In the genomic region with DNA sequence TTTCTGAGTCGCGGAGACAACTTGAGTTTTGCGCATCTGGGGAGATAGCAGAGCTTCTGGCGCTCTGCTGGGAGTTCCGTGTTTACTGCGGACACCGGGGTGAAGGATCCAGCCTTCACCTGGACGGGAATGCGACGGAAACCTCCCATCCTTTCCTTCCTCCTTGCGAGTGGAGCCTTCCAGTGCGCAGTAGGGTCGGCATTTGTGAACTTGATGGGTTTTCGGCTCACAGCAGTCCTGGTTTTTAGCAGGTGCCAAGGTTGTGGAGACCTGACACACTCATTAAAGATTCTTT, we compare ENCODE assay signal across 8 mouse cellular contexts. TPM values are rescaled to one million over a fixed set of nuclear protein-coding genes. Genes with fewer than 3 reads are reported as not detected.
DNase-seq lines count a peak whose midpoint lies in the region; ATAC-seq and TF ChIP-seq lines count a peak whose summit lies in the region.

No protein-coding gene starts in this region.

- TF ChIP-seq CTCF in lung, postnatal 0 days (IDR thresholded peaks at IDR 0.05), result no peak

- peak overlapping the region; percentile 74 for H3K4me2 ChIP-seq in hindbrain, embryonic 13.5 days
- H3K4me2 ChIP-seq in lung, postnatal 0 days (replicated peaks; ENCODE audit: low read depth, low read length), result peak overlapping the region; percentile 88

- peak overlapping the region; percentile 86 for H3K4me3 ChIP-seq in hindbrain, embryonic 13.5 days
- H3K4me3 ChIP-seq in lung, postnatal 0 days (ENCODE audit: low read depth, low read length), result peak overlapping the region; percentile 85

- H3K9ac ChIP-seq in hindbrain, embryonic 13.5 days, result peak overlapping the region; percentile 95
- peak overlapping the region; percentile 74 for H3K9ac ChIP-seq in lung, postnatal 0 days (replicated peaks; ENCODE audit: low read depth)

- H3K9me3 ChIP-seq in hindbrain, embryonic 13.5 days, result no peaks in the 10 kb centered on the region
- no peaks in the 10 kb centered on the region for H3K9me3 ChIP-seq in lung, postnatal 0 days (ENCODE audit: low read length)

- ATAC-seq in hindbrain, embryonic 13.5 days (ENCODE audit: low FRiP score), result peak; percentile 24
- peak; percentile 7; the same call in 1 of the 2 replicates for ATAC-seq in lung, postnatal 0 days

- peak overlapping the region; percentile 96 for H3K27ac ChIP-seq in hindbrain, embryonic 13.5 days
- H3K27ac ChIP-seq in lung, postnatal 0 days (ENCODE audit: low read length), result peak overlapping the region; percentile 87

- peak; percentile 9 to 62 for DNase-seq in adrenal gland, adult (ENCODE audit: inconsistent age in 2 of 2, low spot score in 1 of 2)
- no peak for DNase-seq in adrenal gland, adult 2 months
- DNase-seq in ovary, postnatal 14 days (ENCODE audit: low spot score), result peak; percentile 13
- DNase-seq in ovary, adult 18-20 months (ENCODE audit: low spot score), result no peak
- peak; percentile 28 for DNase-seq in lung, postnatal 0 days (ENCODE audit: low spot score)
- DNase-seq in spleen, postnatal 4 days (ENCODE audit: low spot score in 2 of 2), result no peak
- DNase-seq in layer of hippocampus, postnatal 25 days (ENCODE audit: extremely low spot score in 1 of 2, low spot score in 1 of 2), result no peak

- H3K4me1 ChIP-seq in hindbrain, embryonic 13.5 days (replicated peaks), result peaks cover 27% of the 10 kb centered on the region; the same call in 1 of the 2 replicates
- peaks cover 2% of the 10 kb centered on the region; the same call in 1 of the 2 replicates for H3K4me1 ChIP-seq in lung, postnatal 0 days (ENCODE audit: insufficient read depth, low read depth, low read length)

- no peak for TF ChIP-seq EP300 in lung, postnatal 0 days (IDR thresholded peaks at IDR 0.05)

- 0 out of 2 replicates have a peak, but pooled peaks cover 4% of the 10 kb centered on the region for H3K27me3 ChIP-seq in hindbrain, embryonic 13.5 days
- H3K27me3 ChIP-seq in lung, postnatal 0 days (replicated peaks; ENCODE audit: insufficient read depth, low read length), result no peaks in the 10 kb centered on the region

- 0% methylated on average over 14 of the region's 14 CpGs for WGBS in hindbrain, embryonic 13.5 days
- WGBS in lung, postnatal 0 days, result 0% methylated on average over 14 of the region's 14 CpGs

- H3K36me3 ChIP-seq in hindbrain, embryonic 13.5 days, result no peaks in the 10 kb centered on the region
- H3K36me3 ChIP-seq in lung, postnatal 0 days (ENCODE audit: insufficient read depth, low read length), result no peaks in the 10 kb centered on the region

RNA-seq across cellular contexts. Expression of a gene that starts 1.5 kb away (rescaled TPM):
- total RNA-seq in adrenal gland, adult 2 months (2021), result 1 to 10 TPM; 3.0 to 6.0 TPM
- polyA plus RNA-seq in adrenal gland, adult 2 months (2012; rRNA removed), result 4.6 and 6.6 TPM in 2 replicates
- 67.7 and 77.3 TPM in 2 replicates for polyA plus RNA-seq in hindbrain, embryonic 13.5 days (2015; fragmentation: Nextera tagmentation; extraction: Ambion mirVana)
- 73.1 and 80.5 TPM in 2 replicates for polyA plus RNA-seq in lung, postnatal 0 days (2015; fragmentation: Nextera tagmentation; extraction: Ambion mirVana)
- 10 to 100 TPM; 23.2 to 28.6 TPM for total RNA-seq in layer of hippocampus, postnatal 25 days (2021)

Comparison
In these comparisons a context has a peak if more than half of its experiments do, and no peak if none do; other contexts are left out.
1. DNase-seq: peak in adrenal gland, adult (2 of 2), ovary, postnatal 14 days (single experiment) and lung, postnatal 0 days (single experiment); none in adrenal gland, adult 2 months (single experiment), ovary, adult 18-20 months (single experiment), spleen, postnatal 4 days (0 of 2) and layer of hippocampus, postnatal 25 days (0 of 2).